Mouse (Mus musculus): ENCODE data around the gene 9330182L06Rik.

GRCm38 (mm10) chr5:9364937-9365336 is 99.0 kb downstream of the 9330182L06Rik start:
- TF ChIP-seq CTCF (IDR thresholded peaks at IDR 0.05; ENCODE audit: control insufficient read depth, insufficient read depth, low read length) (no peak), POLR2A (IDR thresholded peaks at IDR 0.05; ENCODE audit: borderline replicate concordance, control insufficient read depth, low read depth, low read length) (no peak)
